Comparison of ENCODE assay signal across 35 mouse cellular contexts in the genomic region with DNA sequence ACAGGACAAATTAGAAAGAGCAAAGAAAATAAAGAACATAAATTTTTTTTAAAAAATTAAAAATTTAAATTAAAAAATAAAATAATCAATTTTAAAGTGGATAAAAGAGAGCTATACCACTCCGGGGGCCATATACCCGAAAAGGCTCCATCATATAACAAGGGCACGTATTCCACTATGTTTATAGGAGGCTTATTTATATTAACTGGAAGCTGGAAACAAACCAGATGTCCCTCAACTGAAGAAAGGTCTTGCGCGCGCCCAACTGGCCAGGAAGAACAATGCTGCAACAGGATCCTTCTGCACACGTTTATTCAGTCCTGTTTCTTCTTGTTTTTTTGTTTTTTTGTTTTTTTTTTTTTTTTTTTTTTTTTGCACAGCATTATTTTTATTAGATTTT.
"Had no signal": no experiment of that assay in that cellular context is flagged by ENCODE, and none has a peak within 500 bp of the region (broad histone marks: within the 10 kb centered on the region; RNA-seq: fewer than 3 reads in every experiment).

No protein-coding gene starts in this region.

- H3K27me3 ChIP-seq: heart, embryonic 12.5 days; heart, embryonic 13.5 days; heart, embryonic 15.5 days; hindbrain, embryonic 12.5 days; hindbrain, embryonic 13.5 days; hindbrain, embryonic 15.5 days; intestine, embryonic 15.5 days; kidney, embryonic 15.5 days had no signal

- H3K4me1 ChIP-seq: heart, embryonic 10.5 days; heart, embryonic 12.5 days; heart, embryonic 13.5 days; heart, embryonic 15.5 days; hindbrain, embryonic 10.5 days; hindbrain, embryonic 12.5 days; hindbrain, embryonic 13.5 days; hindbrain, embryonic 15.5 days; intestine, embryonic 15.5 days; kidney, embryonic 15.5 days had no signal

- H3K9me3 ChIP-seq: heart, embryonic 10.5 days; heart, embryonic 12.5 days; heart, embryonic 13.5 days; heart, embryonic 15.5 days; hindbrain, embryonic 10.5 days; hindbrain, embryonic 12.5 days; hindbrain, embryonic 13.5 days; hindbrain, embryonic 15.5 days; intestine, embryonic 15.5 days; kidney, embryonic 15.5 days had no signal

- DNase-seq: heart, postnatal 10 days; heart, postnatal 14 days; heart, postnatal 36 days; heart, postnatal 4 days; kidney, adult 11 months; kidney, adult 18-20 months; kidney, adult 2 months; kidney, adult 8-10 months; kidney, adult 9 months; kidney, postnatal 10 days; kidney, postnatal 14 days; kidney, postnatal 25 days; kidney, postnatal 36 days; kidney, postnatal 4 days; layer of hippocampus, adult 9-11 months; layer of hippocampus, postnatal 36 days had no signal

- ATAC-seq: hindbrain, embryonic 16.5 days; hindbrain, postnatal 0 days; inflammation-experienced regulatory T-cells, adult 6 months; intestine, embryonic 15.5 days; intestine, embryonic 16.5 days; intestine, postnatal 0 days had no signal

- H3K27ac ChIP-seq: heart, embryonic 10.5 days; heart, embryonic 13.5 days; heart, embryonic 15.5 days; hindbrain, embryonic 10.5 days; hindbrain, embryonic 12.5 days; hindbrain, embryonic 13.5 days; hindbrain, embryonic 14.5 days; hindbrain, embryonic 15.5 days; hindbrain, postnatal 0 days; intestine, embryonic 15.5 days; kidney, embryonic 15.5 days; kidney, postnatal 0 days; layer of hippocampus, adult 2 months had no signal

- H3K4me2 ChIP-seq: heart, embryonic 11.5 days; heart, embryonic 12.5 days; heart, embryonic 13.5 days; heart, embryonic 15.5 days; hindbrain, embryonic 12.5 days; hindbrain, embryonic 13.5 days; hindbrain, embryonic 14.5 days; hindbrain, embryonic 15.5 days; intestine, embryonic 15.5 days; kidney, embryonic 15.5 days had no signal

- H3K4me3 ChIP-seq: heart, embryonic 10.5 days; heart, embryonic 12.5 days; heart, embryonic 13.5 days; heart, embryonic 15.5 days; hindbrain, embryonic 10.5 days; hindbrain, embryonic 12.5 days; hindbrain, embryonic 13.5 days; hindbrain, embryonic 15.5 days; intestine, embryonic 15.5 days; kidney, embryonic 15.5 days; layer of hippocampus, adult 2 months had no signal

- H3K9ac ChIP-seq: heart, embryonic 12.5 days; heart, embryonic 13.5 days; heart, embryonic 15.5 days; hindbrain, embryonic 12.5 days; hindbrain, embryonic 13.5 days; hindbrain, embryonic 14.5 days; hindbrain, embryonic 15.5 days; intestine, embryonic 15.5 days; kidney, embryonic 15.5 days had no signal

- H3K36me3 ChIP-seq: heart, embryonic 10.5 days; heart, embryonic 12.5 days; heart, embryonic 13.5 days; heart, embryonic 15.5 days; hindbrain, embryonic 10.5 days; hindbrain, embryonic 12.5 days; hindbrain, embryonic 13.5 days; hindbrain, embryonic 15.5 days; intestine, embryonic 15.5 days; kidney, embryonic 15.5 days had no signal
